Mouse (Mus musculus) G1E-ER4 (cell line): ENCODE measurements around the gene 0610037L13Rik. TPM values are rescaled to one million over a fixed set of nuclear protein-coding genes. Genes with fewer than 3 reads are reported as not detected.

Source experiments
- GATA1 ChIP-seq: IDR thresholded peaks from one replicate; pipeline ENCODE4 v1.8.0; 2012; ENCODE audit warnings: low read length, inconsistent platforms
- polyA plus RNA-seq: library from polyadenylated mRNA; stranded (reverse); fragments of >175 nt; gene quantifications from 2 replicates; pipeline ENCODE4 v1.2.3, GENCODE M21; 2012

0610037L13Rik gene
- polyA plus RNA-seq, 1 experiment, result 3.3 TPM

DNA sequence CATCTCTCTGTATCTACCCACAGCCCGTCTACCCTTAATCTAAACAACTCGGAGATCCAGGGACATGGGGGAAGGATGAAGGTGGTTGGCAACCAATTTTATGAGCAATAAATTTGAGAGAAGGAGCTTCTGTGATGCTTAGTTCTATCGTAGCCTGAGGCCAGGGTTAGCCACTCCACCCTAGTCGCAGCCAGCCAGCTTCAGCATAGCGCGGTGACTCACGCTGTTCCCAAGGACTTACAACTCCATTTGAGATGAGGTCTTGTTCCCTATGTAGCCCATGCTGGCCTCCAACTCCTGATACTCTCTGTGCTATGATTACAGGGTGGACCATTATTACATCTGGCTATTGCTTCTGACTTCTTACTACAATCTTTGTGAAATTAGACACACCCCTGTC lies 53.1 kb downstream of the 0610037L13Rik start:
- TF ChIP-seq GATA1, result no peak

DNA sequence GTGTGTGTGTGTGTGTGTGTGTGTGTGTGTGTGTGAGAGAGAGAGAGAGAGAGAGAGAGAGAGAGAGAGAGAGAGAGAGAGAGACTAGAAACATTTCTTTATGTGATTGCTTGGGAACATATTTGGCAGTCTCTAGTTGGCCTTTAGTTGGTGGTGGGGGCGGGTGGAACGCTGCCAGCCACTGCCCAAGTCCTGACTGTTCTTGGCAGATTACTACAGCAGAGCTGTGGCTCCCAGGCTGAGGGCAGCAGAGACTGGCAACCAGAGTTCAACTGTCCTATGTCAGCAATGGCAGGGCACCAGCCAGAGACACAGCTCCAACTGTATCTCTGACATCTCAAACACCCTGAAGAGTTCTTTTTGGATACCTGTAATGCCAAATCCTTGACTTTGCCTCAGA lies 54.5 kb downstream of the 0610037L13Rik start:
- TF ChIP-seq GATA1, result no peak

Other genes starting within 250 kb of the 0610037L13Rik start
- gene Dmrtb1, start 205.6 kb upstream of the 0610037L13Rik start, polyA plus RNA-seq, result not detected in 2 replicates
- 17.8 and 18.3 TPM in 2 replicates for gene Lrp8, start 87.6 kb upstream of the 0610037L13Rik start, polyA plus RNA-seq
- 4.3 and 8.7 TPM in 2 replicates for gene Magoh, start 10.1 kb upstream of the 0610037L13Rik start, polyA plus RNA-seq
- gene Cpt2, start 33.8 kb downstream of the 0610037L13Rik start, polyA plus RNA-seq, result 69.1 and 95.6 TPM in 2 replicates
- not detected in 2 replicates for gene Slc1a7, start 78.5 kb downstream of the 0610037L13Rik start, polyA plus RNA-seq
- gene Podn, start 206.6 kb downstream of the 0610037L13Rik start, polyA plus RNA-seq, result 0.04 TPM in 1 of 2 replicates, not detected in the other